Mouse (Mus musculus): Measurements from ENCODE around the gene Rpusd4. TPM values are rescaled to one million over a fixed set of nuclear protein-coding genes. Genes with fewer than 3 reads are reported as not detected.

Gene Rpusd4
- polyA plus RNA-seq, 1 experiment, result 15.5 TPM

- Histone ChIP-seq H3K27ac (ENCODE audit: control insufficient read depth, insufficient read depth, low read depth, low read length, poor library complexity) (no peak overlapping the region), H3K4me1 (ENCODE audit: control insufficient read depth, insufficient read depth, low read length) (no peaks in the 10 kb centered on the region; the same call in 1 of the 2 replicates), H3K4me3 (replicated peaks; ENCODE audit: control insufficient read depth, low read depth, low read length) (no peak overlapping the region)
- WGBS, result 76% methylated on average over 3 of the region's 3 CpGs
- no peak for TF ChIP-seq POLR2A (IDR thresholded peaks at IDR 0.05; ENCODE audit: borderline replicate concordance, control insufficient read depth, low read depth, low read length)
- TF ChIP-seq CTCF (IDR thresholded peaks at IDR 0.05; ENCODE audit: control insufficient read depth, insufficient read depth, low read length), result no peak
These were observed 49.1 kb downstream of the Rpusd4 start for GRCm38 (mm10) chr9:35316771-35317211.

GRCm38 (mm10) chr9:35317233-35317980, 49.7 kb downstream of the Rpusd4 start:
- WGBS, result 79% methylated on average over 9 of the region's 9 CpGs

GRCm38 (mm10) chr9:35318537-35319172, 51.0 kb downstream of the Rpusd4 start:
- Histone ChIP-seq H3K4me3 (replicated peaks; ENCODE audit: control insufficient read depth, low read depth, low read length) (no peak overlapping the region), H3K27ac (ENCODE audit: control insufficient read depth, insufficient read depth, low read depth, low read length, poor library complexity) (no peak overlapping the region), H3K4me1 (ENCODE audit: control insufficient read depth, insufficient read depth, low read length) (no peaks in the 10 kb centered on the region; the same call in 1 of the 2 replicates)
- WGBS, result 46% methylated on average over 9 of the region's 9 CpGs
- no peak for TF ChIP-seq CTCF (IDR thresholded peaks at IDR 0.05; ENCODE audit: control insufficient read depth, insufficient read depth, low read length)
- no peak for TF ChIP-seq POLR2A (IDR thresholded peaks at IDR 0.05; ENCODE audit: borderline replicate concordance, control insufficient read depth, low read depth, low read length)

More at GRCm38 (mm10) chr9:35317233-35317980, 49.7 kb downstream of the Rpusd4 start:
- H3K4me3 ChIP-seq (replicated peaks; ENCODE audit: control insufficient read depth, low read depth, low read length), result no peak overlapping the region
- no peak for TF ChIP-seq POLR2A (IDR thresholded peaks at IDR 0.05; ENCODE audit: borderline replicate concordance, control insufficient read depth, low read depth, low read length)
- no peak for TF ChIP-seq CTCF (IDR thresholded peaks at IDR 0.05; ENCODE audit: control insufficient read depth, insufficient read depth, low read length)
- H3K27ac ChIP-seq (ENCODE audit: control insufficient read depth, insufficient read depth, low read depth, low read length, poor library complexity), result no peak overlapping the region
- H3K4me1 ChIP-seq (ENCODE audit: control insufficient read depth, insufficient read depth, low read length), result no peaks in the 10 kb centered on the region; the same call in 1 of the 2 replicates

- Histone ChIP-seq H3K4me1 (ENCODE audit: control insufficient read depth, insufficient read depth, low read length) (no peaks in the 10 kb centered on the region), H3K4me3 (replicated peaks; ENCODE audit: control insufficient read depth, low read depth, low read length) (no peak overlapping the region), H3K27ac (ENCODE audit: control insufficient read depth, insufficient read depth, low read depth, low read length, poor library complexity) (no peak overlapping the region)
- WGBS, result 78% methylated on average over 4 of the region's 4 CpGs
- no peak for TF ChIP-seq POLR2A (IDR thresholded peaks at IDR 0.05; ENCODE audit: borderline replicate concordance, control insufficient read depth, low read depth, low read length)
- TF ChIP-seq CTCF (IDR thresholded peaks at IDR 0.05; ENCODE audit: control insufficient read depth, insufficient read depth, low read length), result no peak
These were observed 52.6 kb downstream of the Rpusd4 start for GRCm38 (mm10) chr9:35320288-35320687.

- H3K27ac ChIP-seq (ENCODE audit: control insufficient read depth, insufficient read depth, low read depth, low read length, poor library complexity), result no peak overlapping the region
- no peaks in the 10 kb centered on the region for H3K4me1 ChIP-seq (ENCODE audit: control insufficient read depth, insufficient read depth, low read length)
- H3K4me3 ChIP-seq (replicated peaks; ENCODE audit: control insufficient read depth, low read depth, low read length), result no peak overlapping the region
- WGBS, result 75% methylated on average over 4 of the region's 4 CpGs
- no peak for TF ChIP-seq POLR2A (IDR thresholded peaks at IDR 0.05; ENCODE audit: borderline replicate concordance, control insufficient read depth, low read depth, low read length)
- no peak for TF ChIP-seq CTCF (IDR thresholded peaks at IDR 0.05; ENCODE audit: control insufficient read depth, insufficient read depth, low read length)
These were observed 56.3 kb downstream of the Rpusd4 start for GRCm38 (mm10) chr9:35323974-35324373.

- TF ChIP-seq POLR2A (IDR thresholded peaks at IDR 0.05; ENCODE audit: borderline replicate concordance, control insufficient read depth, low read depth, low read length), result no peak
- no peak for TF ChIP-seq CTCF (IDR thresholded peaks at IDR 0.05; ENCODE audit: control insufficient read depth, insufficient read depth, low read length)
- 71% methylated on average over 2 of the region's 2 CpGs for WGBS
- H3K4me3 ChIP-seq (replicated peaks; ENCODE audit: control insufficient read depth, low read depth, low read length), result no peak overlapping the region
- H3K27ac ChIP-seq (ENCODE audit: control insufficient read depth, insufficient read depth, low read depth, low read length, poor library complexity), result no peak overlapping the region
- H3K4me1 ChIP-seq (ENCODE audit: control insufficient read depth, insufficient read depth, low read length), result no peaks in the 10 kb centered on the region
These were observed 56.9 kb downstream of the Rpusd4 start for GRCm38 (mm10) chr9:35324571-35324970.

GRCm38 (mm10) chr9:35326644-35327263, 59.1 kb downstream of the Rpusd4 start:
- no peaks in the 10 kb centered on the region; the same call in 1 of the 2 replicates for H3K4me1 ChIP-seq (ENCODE audit: control insufficient read depth, insufficient read depth, low read length)
- TF ChIP-seq CTCF (IDR thresholded peaks at IDR 0.05; ENCODE audit: control insufficient read depth, insufficient read depth, low read length) (no peak), POLR2A (IDR thresholded peaks at IDR 0.05; ENCODE audit: borderline replicate concordance, control insufficient read depth, low read depth, low read length) (no peak)
- 80% methylated on average over 7 of the region's 7 CpGs for WGBS

More at GRCm38 (mm10) chr9:35326644-35327263, 59.1 kb downstream of the Rpusd4 start:
- H3K27ac ChIP-seq (ENCODE audit: control insufficient read depth, insufficient read depth, low read depth, low read length, poor library complexity), result no peak overlapping the region
- H3K4me3 ChIP-seq (replicated peaks; ENCODE audit: control insufficient read depth, low read depth, low read length), result no peak overlapping the region

Other genes with a start within 250 kb of the Rpusd4 start
- gene St3gal4, start 148.6 kb upstream of the Rpusd4 start, polyA plus RNA-seq (2011; ENCODE audit: insufficient read depth, insufficient read length, low replicate concordance, missing spikeins), result 32.7 and 54.9 TPM in 2 replicates
- gene Dcps, start 91.8 kb upstream of the Rpusd4 start, polyA plus RNA-seq (2011; ENCODE audit: insufficient read depth, insufficient read length, low replicate concordance, missing spikeins), result 12.3 and 31.1 TPM in 2 replicates
- gene Srpr, start 67.7 kb upstream of the Rpusd4 start, polyA plus RNA-seq (2011; ENCODE audit: insufficient read depth, insufficient read length, low replicate concordance, missing spikeins), result 16.6 and 50.8 TPM in 2 replicates
- gene Tirap, start 67.6 kb upstream of the Rpusd4 start, polyA plus RNA-seq (2011; ENCODE audit: insufficient read depth, insufficient read length, low replicate concordance, missing spikeins), result 2.7 and 7.5 TPM in 2 replicates
- 17.7 and 18.8 TPM in 2 replicates for gene Foxred1, start 56.8 kb upstream of the Rpusd4 start, polyA plus RNA-seq (2011; ENCODE audit: insufficient read depth, insufficient read length, low replicate concordance, missing spikeins)
- 11.4 and 11.6 TPM in 2 replicates for gene Fam118b, start 60 bp upstream of the Rpusd4 start, polyA plus RNA-seq (2011; ENCODE audit: insufficient read depth, insufficient read length, low replicate concordance, missing spikeins)
- gene Cdon, start 153.3 kb downstream of the Rpusd4 start, polyA plus RNA-seq (2011; ENCODE audit: insufficient read depth, insufficient read length, low replicate concordance, missing spikeins), result 0.66 and 2.8 TPM in 2 replicates

Measured in bone marrow, adult 2 months (tissue).